ENCODE assay signal across 14 mouse cellular contexts in the genomic region with DNA sequence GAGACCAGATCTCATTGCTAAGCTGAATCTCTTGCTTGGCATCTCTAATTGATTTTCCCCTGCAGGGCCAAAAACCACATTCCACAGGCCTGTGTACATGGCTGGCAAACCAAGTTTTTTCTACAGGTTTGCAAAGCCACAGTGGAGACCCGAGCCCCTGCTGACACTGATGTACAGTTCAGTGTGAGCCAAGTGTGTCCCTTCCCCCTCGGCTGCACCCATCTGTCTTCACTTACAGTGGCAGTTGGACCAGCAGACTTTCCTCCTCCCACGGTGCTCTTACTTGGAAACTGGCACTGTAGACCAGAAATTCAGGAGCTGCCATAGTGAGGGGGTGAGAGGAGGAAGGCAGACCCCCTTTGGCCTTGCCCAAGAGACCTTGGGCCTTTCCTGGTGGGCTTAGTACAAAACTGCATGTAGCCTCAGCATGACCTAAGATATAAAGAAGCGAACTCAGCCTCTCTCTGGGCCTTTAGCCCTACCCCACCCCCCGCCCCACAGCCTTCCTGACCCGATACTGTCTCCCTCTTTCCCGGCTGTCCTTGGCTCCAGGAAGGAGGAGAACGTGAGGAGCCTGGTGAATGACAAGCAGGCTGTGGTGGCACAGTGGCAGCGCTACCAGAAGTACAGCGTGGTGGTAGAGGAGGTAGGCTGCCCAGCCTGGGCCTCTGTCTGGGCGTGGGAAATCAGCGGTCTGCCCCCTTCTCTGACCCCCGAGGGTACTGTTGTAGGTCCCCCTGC. TPM values are rescaled to one million over a fixed set of nuclear protein-coding genes. Genes with fewer than 3 reads are reported as not detected.
DNase-seq lines count a peak whose midpoint lies in the region; ATAC-seq and TF ChIP-seq lines count a peak whose summit lies in the region.
"Had no signal": no experiment of that assay in that cellular context is flagged by ENCODE, and none has a peak within 500 bp of the region (broad histone marks: within the 10 kb centered on the region; RNA-seq: fewer than 3 reads in every experiment).

No protein-coding gene starts in this region.

- TF ChIP-seq CTCF in gastrocnemius, adult 2 months (IDR thresholded peaks at IDR 0.05): no peak

- no peak overlapping the region for H3K9ac ChIP-seq in liver, embryonic 12.5 days
- no peak overlapping the region for H3K9ac ChIP-seq in liver, embryonic 11.5 days (ENCODE audit: low read depth, low read length)
- H3K9ac ChIP-seq in embryonic facial prominence, embryonic 15.5 days: no peak overlapping the region
- no peak overlapping the region for H3K9ac ChIP-seq in neural tube, embryonic 14.5 days (replicated peaks; ENCODE audit: low read depth, low read length)
- H3K9ac ChIP-seq: forebrain, embryonic 13.5 days; lung, embryonic 14.5 days had no signal

- intact Hi-C loops in gastrocnemius, adult 2 months (cut with DNase I): no loop called here

- ATAC-seq in liver, embryonic 12.5 days: no peak
- ATAC-seq in liver, embryonic 11.5 days (replicated peaks; ENCODE audit: low FRiP score): no peak
- peak; percentile 70; the same call in 1 of the 2 replicates for ATAC-seq in embryonic facial prominence, embryonic 15.5 days (ENCODE audit: insufficient number of reproducible peaks, low FRiP score, low TSS enrichment, low read depth)
- peak; percentile 74; the same call in 1 of the 2 replicates for ATAC-seq in neural tube, embryonic 14.5 days (ENCODE audit: low read depth)
- ATAC-seq: forebrain, embryonic 13.5 days had no signal

- DNase-seq in liver, embryonic 11.5 days (ENCODE audit: low spot score): no peak
- DNase-seq in layer of hippocampus, postnatal 14 days (ENCODE audit: low spot score in 2 of 2): peak; percentile 72 to 82
- DNase-seq in lung, postnatal 25 days (ENCODE audit: low spot score): no peak
- DNase-seq in gastrocnemius, adult 2 months: no peak
- DNase-seq in cerebellum, adult 8-10 months: no peak
- DNase-seq: lung, embryonic 14.5 days had no signal

- H3K36me3 ChIP-seq in liver, embryonic 12.5 days: peaks cover 82% of the 10 kb centered on the region
- H3K36me3 ChIP-seq in liver, embryonic 11.5 days (ENCODE audit: control insufficient read depth, insufficient read depth, low read length): peaks cover 43% of the 10 kb centered on the region
- peaks cover 50% of the 10 kb centered on the region for H3K36me3 ChIP-seq in embryonic facial prominence, embryonic 15.5 days
- peaks cover 24% of the 10 kb centered on the region; the same call in 1 of the 2 replicates for H3K36me3 ChIP-seq in neural tube, embryonic 14.5 days (ENCODE audit: control insufficient read depth, insufficient read depth, low read length)

- no peak overlapping the region for H3K4me3 ChIP-seq in liver, embryonic 12.5 days
- no peak overlapping the region for H3K4me3 ChIP-seq in liver, embryonic 11.5 days (ENCODE audit: low read depth, low read length)
- H3K4me3 ChIP-seq in embryonic facial prominence, embryonic 15.5 days (replicated peaks): no peak overlapping the region
- H3K4me3 ChIP-seq in neural tube, embryonic 14.5 days (ENCODE audit: low read depth, low read length): no peak overlapping the region
- no peak overlapping the region for H3K4me3 ChIP-seq in gastrocnemius, adult 2 months
- H3K4me3 ChIP-seq: forebrain, embryonic 13.5 days had no signal

- H3K9me3 ChIP-seq in liver, embryonic 12.5 days (replicated peaks): no peaks in the 10 kb centered on the region
- H3K9me3 ChIP-seq in liver, embryonic 11.5 days (ENCODE audit: control insufficient read depth, low read length): no peaks in the 10 kb centered on the region
- no peaks in the 10 kb centered on the region for H3K9me3 ChIP-seq in embryonic facial prominence, embryonic 15.5 days (replicated peaks)
- H3K9me3 ChIP-seq in neural tube, embryonic 14.5 days (ENCODE audit: control insufficient read depth, low read length): no peaks in the 10 kb centered on the region
- H3K9me3 ChIP-seq: forebrain, embryonic 13.5 days had no signal

- no peaks in the 10 kb centered on the region for H3K27me3 ChIP-seq in liver, embryonic 12.5 days (replicated peaks)
- H3K27me3 ChIP-seq in liver, embryonic 11.5 days (replicated peaks; ENCODE audit: control insufficient read depth, insufficient read depth, low read length): no peaks in the 10 kb centered on the region
- H3K27me3 ChIP-seq in embryonic facial prominence, embryonic 15.5 days: no peaks in the 10 kb centered on the region
- no peaks in the 10 kb centered on the region for H3K27me3 ChIP-seq in neural tube, embryonic 14.5 days (ENCODE audit: control insufficient read depth, insufficient read depth, low read length)
- H3K27me3 ChIP-seq: forebrain, embryonic 13.5 days had no signal

- H3K27ac ChIP-seq in liver, embryonic 12.5 days: 0 out of 2 replicates have a peak overlapping the region, but pooled peaks have one; percentile 27
- no peak overlapping the region for H3K27ac ChIP-seq in liver, embryonic 11.5 days (ENCODE audit: low read depth, low read length)
- H3K27ac ChIP-seq in embryonic facial prominence, embryonic 15.5 days (replicated peaks): peak overlapping the region; percentile 82
- no peak overlapping the region for H3K27ac ChIP-seq in neural tube, embryonic 14.5 days (ENCODE audit: low read depth, low read length)
- no peak overlapping the region for H3K27ac ChIP-seq in gastrocnemius, adult 2 months
- H3K27ac ChIP-seq: forebrain, embryonic 13.5 days had no signal

- peaks cover 37% of the 10 kb centered on the region for H3K4me1 ChIP-seq in liver, embryonic 12.5 days
- H3K4me1 ChIP-seq in liver, embryonic 11.5 days (replicated peaks; ENCODE audit: control insufficient read depth, insufficient read depth, low read length): peaks cover 14% of the 10 kb centered on the region
- H3K4me1 ChIP-seq in embryonic facial prominence, embryonic 15.5 days: peaks cover 20% of the 10 kb centered on the region
- no peaks in the 10 kb centered on the region for H3K4me1 ChIP-seq in neural tube, embryonic 14.5 days (ENCODE audit: control insufficient read depth, insufficient read depth, low read length)
- H3K4me1 ChIP-seq: forebrain, embryonic 13.5 days had no signal

- H3K4me2 ChIP-seq in liver, embryonic 12.5 days: no peak overlapping the region
- no peak overlapping the region for H3K4me2 ChIP-seq in liver, embryonic 11.5 days
- H3K4me2 ChIP-seq in embryonic facial prominence, embryonic 15.5 days (replicated peaks): no peak overlapping the region
- H3K4me2 ChIP-seq in neural tube, embryonic 14.5 days (ENCODE audit: low read depth, low read length): no peak overlapping the region
- H3K4me2 ChIP-seq: forebrain, embryonic 13.5 days; lung, embryonic 14.5 days had no signal

- 81% methylated on average over 13 of the region's 13 CpGs for WGBS in liver, embryonic 12.5 days (ENCODE audit: insufficient replicate concordance)
- WGBS in liver, embryonic 11.5 days: 79% methylated on average over 13 of the region's 13 CpGs
- WGBS in embryonic facial prominence, embryonic 15.5 days: 52% methylated on average over 13 of the region's 13 CpGs
- 64% methylated on average over 13 of the region's 13 CpGs for WGBS in neural tube, embryonic 14.5 days

RNA-seq across cellular contexts. Expression of a gene that starts 25.3 kb away (rescaled TPM):
- polyA plus RNA-seq in liver, embryonic 12.5 days (2016; fragmentation: Nextera tagmentation; extraction: Ambion mirVana): 698 and 713 TPM in 2 replicates
- polyA plus RNA-seq in liver, embryonic 11.5 days (2014; fragmentation: Nextera tagmentation; extraction: Ambion mirVana): 823 and 891 TPM in 2 replicates
- polyA plus RNA-seq in embryonic facial prominence, embryonic 15.5 days (2015; fragmentation: Nextera tagmentation; extraction: Ambion mirVana): 734 and 735 TPM in 2 replicates
- total RNA-seq in layer of hippocampus, postnatal 14 days (2021): 100 to 1,000 TPM; 480 to 497 TPM
- polyA plus RNA-seq in neural tube, embryonic 14.5 days (2014; fragmentation: Nextera tagmentation; extraction: Ambion mirVana): 550 and 671 TPM in 2 replicates
- 1,000 to 10,000 TPM in 1 of 2 experiments, 100 to 1,000 TPM in 1; 837 to 1,167 TPM for total RNA-seq in gastrocnemius, adult 2 months (2021)

RNA-seq across cellular contexts. Expression of a gene that starts 25.6 kb away (rescaled TPM):
- polyA plus RNA-seq in liver, embryonic 12.5 days (2016; fragmentation: Nextera tagmentation; extraction: Ambion mirVana): 33.4 and 33.8 TPM in 2 replicates
- polyA plus RNA-seq in liver, embryonic 11.5 days (2014; fragmentation: Nextera tagmentation; extraction: Ambion mirVana): 45.1 and 54.6 TPM in 2 replicates
- 62.8 and 67.1 TPM in 2 replicates for polyA plus RNA-seq in embryonic facial prominence, embryonic 15.5 days (2015; fragmentation: Nextera tagmentation; extraction: Ambion mirVana)
- total RNA-seq in layer of hippocampus, postnatal 14 days (2021): 10 to 100 TPM; 30.2 to 36.7 TPM
- polyA plus RNA-seq in neural tube, embryonic 14.5 days (2014; fragmentation: Nextera tagmentation; extraction: Ambion mirVana): 58.0 and 62.2 TPM in 2 replicates
- 10 to 100 TPM; 23.3 to 28.5 TPM for total RNA-seq in gastrocnemius, adult 2 months (2021)

RNA-seq across cellular contexts. Expression of a gene that starts 41.3 kb away (rescaled TPM):
- 26.7 and 27.8 TPM in 2 replicates for polyA plus RNA-seq in liver, embryonic 12.5 days (2016; fragmentation: Nextera tagmentation; extraction: Ambion mirVana)
- 41.4 and 43.0 TPM in 2 replicates for polyA plus RNA-seq in liver, embryonic 11.5 days (2014; fragmentation: Nextera tagmentation; extraction: Ambion mirVana)
- 29.3 and 33.3 TPM in 2 replicates for polyA plus RNA-seq in embryonic facial prominence, embryonic 15.5 days (2015; fragmentation: Nextera tagmentation; extraction: Ambion mirVana)
- 10 to 100 TPM; 24.1 to 24.4 TPM for total RNA-seq in layer of hippocampus, postnatal 14 days (2021)
- 18.8 and 23.9 TPM in 2 replicates for polyA plus RNA-seq in neural tube, embryonic 14.5 days (2014; fragmentation: Nextera tagmentation; extraction: Ambion mirVana)
- 10 to 100 TPM; 14.4 to 16.7 TPM for total RNA-seq in gastrocnemius, adult 2 months (2021)

RNA-seq across cellular contexts. Expression of a gene that starts 59.0 kb away (rescaled TPM):
- not detected in 2 replicates for polyA plus RNA-seq in liver, embryonic 12.5 days (2016; fragmentation: Nextera tagmentation; extraction: Ambion mirVana)
- not detected in 2 replicates for polyA plus RNA-seq in liver, embryonic 11.5 days (2014; fragmentation: Nextera tagmentation; extraction: Ambion mirVana)
- polyA plus RNA-seq in embryonic facial prominence, embryonic 15.5 days (2015; fragmentation: Nextera tagmentation; extraction: Ambion mirVana): not detected in 2 replicates
- not detected for total RNA-seq in layer of hippocampus, postnatal 14 days (2021)
- not detected in 2 replicates for polyA plus RNA-seq in neural tube, embryonic 14.5 days (2014; fragmentation: Nextera tagmentation; extraction: Ambion mirVana)
- not detected for total RNA-seq in gastrocnemius, adult 2 months (2021)
- total RNA-seq: ES-E14; hematopoietic stem cell, adult 5-6 weeks; neutrophil, adult 5-6 weeks had no signal
- polyA plus RNA-seq: forebrain, embryonic 13.5 days; lung, embryonic 14.5 days; thymus, postnatal 0 days had no signal

Comparison
In these comparisons a context has a peak if more than half of its experiments do, and no peak if none do; other contexts are left out.
1. H3K27ac ChIP-seq: peak in liver, embryonic 12.5 days (single experiment) and embryonic facial prominence, embryonic 15.5 days (single experiment); none in liver, embryonic 11.5 days (single experiment), neural tube, embryonic 14.5 days (single experiment) and gastrocnemius, adult 2 months (single experiment).
2. ATAC-seq: peak in embryonic facial prominence, embryonic 15.5 days (single experiment) and neural tube, embryonic 14.5 days (single experiment); none in liver, embryonic 12.5 days (single experiment) and liver, embryonic 11.5 days (single experiment).
3. DNase-seq: peak in layer of hippocampus, postnatal 14 days (2 of 2); none in liver, embryonic 11.5 days (single experiment), lung, postnatal 25 days (single experiment), gastrocnemius, adult 2 months (single experiment) and cerebellum, adult 8-10 months (single experiment).